Mouse (Mus musculus) heart, embryonic 16.5 days (tissue): Measurements from ENCODE around the gene Vmn2r100. TPM values are rescaled to one million over a fixed set of nuclear protein-coding genes. Genes with fewer than 3 reads are reported as not detected.

ENCODE experiments used
- ATAC-seq: fragments of 200-750 bp; cut with Nextera tagmentation; replicated peaks from 2 replicates; pipeline ENCODE4 v1.8.0; 2017; ENCODE audit warnings: moderate number of reproducible peaks; ENCODE audit not compliant: insufficient read depth, low FRiP score; ENCODE audit errors: extremely low read depth
- H3K27ac ChIP-seq: fragments of 300-500 bp; sonication (generic); 2 replicates; pipeline ENCODE4 v1.5.1; 2014; ENCODE audit warnings: mild to moderate bottlenecking, low read length, control low read depth, moderate library complexity
- H3K27me3 ChIP-seq: fragments of 300-500 bp; sonication (generic); 2 replicates; pipeline ENCODE4 v1.6.1; 2014; ENCODE audit warnings: low read length, mixed read lengths; ENCODE audit not compliant: control insufficient read depth, insufficient read depth
- H3K36me3 ChIP-seq: fragments of 300-500 bp; sonication (generic); 2 replicates; pipeline ENCODE4 v1.6.1; 2014; ENCODE audit not compliant: control insufficient read depth, insufficient read depth
- H3K4me1 ChIP-seq: fragments of 300-500 bp; sonication (generic); 2 replicates; pipeline ENCODE4 v1.6.1; 2014; ENCODE audit warnings: low read length, mixed read lengths; ENCODE audit not compliant: control insufficient read depth, insufficient read depth
- H3K4me2 ChIP-seq: fragments of 300-500 bp; sonication (generic); 2 replicates; pipeline ENCODE4 v1.6.1; 2014; ENCODE audit warnings: low read depth, mild to moderate bottlenecking, control low read depth, low read length
- H3K4me3 ChIP-seq: fragments of 300-500 bp; sonication (generic); 2 replicates; pipeline ENCODE4 v1.5.1; 2014; ENCODE audit warnings: mild to moderate bottlenecking, control low read depth, low read length
- H3K9ac ChIP-seq: fragments of 300-500 bp; sonication (generic); 2 replicates; pipeline ENCODE4 v1.6.1; 2014; ENCODE audit warnings: low read length, control low read depth
- H3K9me3 ChIP-seq: fragments of 300-500 bp; sonication (generic); replicated peaks from 2 replicates; pipeline ENCODE4 v1.6.1; 2016; ENCODE audit warnings: low read length; ENCODE audit not compliant: control insufficient read depth
- polyA plus RNA-seq: library from polyadenylated mRNA; unstranded; fragments of >200 nt; fragmentation: Nextera tagmentation; extraction: Ambion mirVana; gene quantifications from 2 replicates; pipeline ENCODE4 v1.2.1, GENCODE M21; 2015

The Vmn2r100 gene
- polyA plus RNA-seq, result not detected in 2 replicates

- Histone ChIP-seq H3K9me3 (no peaks in the 10 kb centered on the region), H3K4me3 (no peak within 1 kb of the TSS), H3K36me3 (no peaks in the 10 kb centered on the region), H3K27ac (no peak within 1 kb of the TSS), H3K4me1 (no peaks in the 10 kb centered on the region), H3K27me3 (no peaks in the 10 kb centered on the region), H3K9ac (no peak within 1 kb of the TSS), H3K4me2 (no peak within 1 kb of the TSS)
- no peak for ATAC-seq
These were observed at the start of gene Vmn2r100 for GRCm38 (mm10) chr17:19504432-19504831. Gene Vmn2r100 (plus strand): TSS chr17:19504732.

DNA sequence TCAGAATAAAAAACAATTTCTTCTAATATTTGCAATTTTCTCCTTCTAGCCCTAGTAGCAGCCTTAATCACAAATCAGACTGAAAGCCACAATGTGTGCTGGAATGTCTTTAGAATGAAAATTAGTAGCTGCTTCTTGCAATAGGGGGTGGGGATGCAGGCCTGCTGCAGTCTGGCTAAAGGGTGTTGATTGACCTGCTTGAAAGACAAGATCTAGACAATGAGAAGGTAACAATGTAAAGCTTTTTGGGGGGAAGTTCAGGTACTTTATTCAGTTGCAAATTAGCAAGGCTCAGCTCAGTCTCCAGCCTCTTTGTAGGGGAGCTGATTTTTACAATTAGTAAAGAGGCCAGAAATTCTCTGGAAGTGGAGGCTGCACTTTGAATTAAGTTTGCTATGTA, 21.7 kb upstream of the Vmn2r100 start:
- no peaks in the 10 kb centered on the region for H3K4me1 ChIP-seq
- H3K27me3 ChIP-seq, result no peaks in the 10 kb centered on the region
- no peaks in the 10 kb centered on the region for H3K36me3 ChIP-seq
- no peak overlapping the region for H3K27ac ChIP-seq
- no peak for ATAC-seq
- no peak overlapping the region for H3K4me3 ChIP-seq
- H3K9me3 ChIP-seq, result peaks cover 15% of the 10 kb centered on the region
- H3K9ac ChIP-seq, result no peak overlapping the region
- no peak overlapping the region for H3K4me2 ChIP-seq

GRCm38 (mm10) chr17:19576927-19577326, 72.4 kb downstream of the Vmn2r100 start, which contains the start of gene Vmn2r101:
Gene Vmn2r101 (plus strand): TSS chr17:19577227.
- Histone ChIP-seq H3K27me3 (no peaks in the 10 kb centered on the region), H3K36me3 (no peaks in the 10 kb centered on the region), H3K4me1 (no peaks in the 10 kb centered on the region), H3K9me3 (peaks cover 3% of the 10 kb centered on the region; the same call in 1 of the 2 replicates), H3K9ac (no peak within 1 kb of the TSS), H3K4me2 (no peak within 1 kb of the TSS), H3K27ac (no peak within 1 kb of the TSS), H3K4me3 (no peak within 1 kb of the TSS)
- ATAC-seq, result no peak

Other genes with a start within 250 kb of the Vmn2r100 start
- not detected in 2 replicates for gene Vmn2r99, start 142.8 kb upstream of the Vmn2r100 start, polyA plus RNA-seq
- not detected in 2 replicates for gene Vmn2r101, start 72.5 kb downstream of the Vmn2r100 start, polyA plus RNA-seq
- gene Vmn2r102, start 155.6 kb downstream of the Vmn2r100 start, polyA plus RNA-seq, result not detected in 2 replicates